Mouse (Mus musculus) gastrocnemius, adult 2 months (tissue): ENCODE results near the gene Asap2. TPM values are rescaled to one million over a fixed set of nuclear protein-coding genes. Genes with fewer than 3 reads are reported as not detected.

Source experiments
- DNase-seq: peaks from one replicate; pipeline ENCODE4 v3.0.0; 2022
- H3K27ac ChIP-seq: fragments of 200-600 bp; 2 replicates; pipeline ENCODE4 v1.8.1; 2022; ENCODE audit warnings: mild to moderate bottlenecking
- H3K4me3 ChIP-seq: fragments of 200-600 bp; 2 replicates; pipeline ENCODE4 v1.8.1; 2022; ENCODE audit warnings: mild to moderate bottlenecking, moderate library complexity
- CTCF ChIP-seq: fragments of 200-600 bp; IDR thresholded peaks from 2 replicates; pipeline ENCODE4 v1.8.1; 2022; ENCODE audit warnings: antibody characterized with exemption, mild to moderate bottlenecking, moderate library complexity
- intact Hi-C: fragments of 180-260 bp; cut with DNase I; formaldehyde crosslinking; loops from one replicate; pipeline ENCODE4 v1.15.1; 2025
- total RNA-seq, 2 experiments: library from RNA; stranded (reverse); gene quantifications; 2 replicates each; pipeline ENCODE4 v1.2.3; 2021

The Asap2 gene
- total RNA-seq, 2 experiments from 2014 or later: 3.0 to 6.4 TPM

DNA sequence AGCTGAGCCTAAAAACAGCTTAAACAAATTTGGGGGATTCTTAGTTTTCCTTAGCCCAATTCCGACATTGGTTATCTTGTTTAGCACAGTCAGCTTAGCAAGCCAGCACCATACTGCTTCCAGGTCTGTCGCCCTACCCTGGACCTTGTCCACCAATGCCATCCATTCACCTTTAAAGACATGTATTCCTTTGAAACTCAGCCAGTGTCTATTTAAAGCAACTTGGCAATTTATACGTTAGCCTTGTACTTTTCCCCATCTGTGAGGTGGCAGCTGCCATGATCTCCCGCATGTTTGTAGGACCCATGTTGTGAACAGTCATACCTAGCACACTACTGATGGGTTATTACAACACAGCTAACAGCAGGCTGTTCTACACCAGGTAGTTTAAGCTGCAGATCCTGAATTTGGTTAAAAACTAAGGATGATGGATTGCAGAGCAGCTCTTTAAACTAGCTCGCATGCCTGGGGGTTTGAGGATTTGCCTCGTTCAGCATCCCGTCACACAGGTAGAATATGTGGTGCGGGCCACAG lies 277.9 kb downstream of the Asap2 start:
- Histone ChIP-seq H3K27ac (no peak overlapping the region), H3K4me3 (no peak overlapping the region)
- no peak for DNase-seq
- intact Hi-C loops: loop anchor here (10.0 kb wide), 2 partner anchors 153 to 193 kb away; no protein-coding TSS in a partner anchor
- no peak for TF ChIP-seq CTCF

DNA sequence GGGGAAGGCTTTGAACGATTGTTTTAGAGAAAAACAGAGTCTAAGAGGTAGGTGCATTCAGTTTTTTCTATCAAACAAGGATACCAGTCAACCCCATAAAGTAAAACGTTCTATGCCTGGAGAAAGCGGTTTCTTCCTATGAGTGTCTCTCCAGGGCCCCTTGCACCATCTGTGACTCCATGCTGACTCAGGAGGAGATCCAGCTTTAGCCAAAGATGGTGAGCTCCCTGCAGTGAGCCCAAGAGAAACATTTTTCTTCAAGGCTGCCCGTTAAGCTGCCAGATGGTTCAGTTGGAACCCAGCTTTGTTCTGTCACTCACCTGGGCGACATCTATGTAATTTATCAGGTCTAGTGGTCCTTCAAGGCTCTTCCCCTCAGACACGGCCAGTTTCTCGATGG lies 284.2 kb downstream of the Asap2 start:
- DNase-seq: no peak
- TF ChIP-seq CTCF: no peak
- Histone ChIP-seq H3K4me3 (no peak overlapping the region), H3K27ac (no peak overlapping the region)
- intact Hi-C loops: no loop called here

- DNase-seq: no peak
- H3K4me3 ChIP-seq: no peak overlapping the region
- no peak for TF ChIP-seq CTCF
- H3K27ac ChIP-seq: no peak overlapping the region
- intact Hi-C loops: no loop called here
These were observed 287.1 kb downstream of the Asap2 start for GRCm38 (mm10) chr12:21277352-21277864.

- H3K27ac ChIP-seq: peak within 1 kb of the TSS; percentile 94
- peak within 1 kb of the TSS; percentile 94 for H3K4me3 ChIP-seq
- no peak for DNase-seq
- intact Hi-C loops: loop anchor here (5.0 kb wide), 1 partner anchor 87 kb away; the partner anchor contains the start of gene Adam17
- TF ChIP-seq CTCF: no peak
These were observed 294.6 kb downstream of the Asap2 start, which contains the start of gene Cpsf3 for GRCm38 (mm10) chr12:21284761-21285441. TSS of gene Cpsf3 (plus strand) at chr12:21285391.

- DNase-seq: no peak
- Histone ChIP-seq H3K4me3 (peak overlapping the region; percentile 94), H3K27ac (peak overlapping the region; percentile 94)
- intact Hi-C loops: loop anchor here (1.0 to 5.0 kb wide), 2 partner anchors 87 to 174 kb away; partner anchors contain the start of gene Adam17
- no peak for TF ChIP-seq CTCF
These were observed 295.4 kb downstream of the Asap2 start for GRCm38 (mm10) chr12:21285508-21286242.

DNA sequence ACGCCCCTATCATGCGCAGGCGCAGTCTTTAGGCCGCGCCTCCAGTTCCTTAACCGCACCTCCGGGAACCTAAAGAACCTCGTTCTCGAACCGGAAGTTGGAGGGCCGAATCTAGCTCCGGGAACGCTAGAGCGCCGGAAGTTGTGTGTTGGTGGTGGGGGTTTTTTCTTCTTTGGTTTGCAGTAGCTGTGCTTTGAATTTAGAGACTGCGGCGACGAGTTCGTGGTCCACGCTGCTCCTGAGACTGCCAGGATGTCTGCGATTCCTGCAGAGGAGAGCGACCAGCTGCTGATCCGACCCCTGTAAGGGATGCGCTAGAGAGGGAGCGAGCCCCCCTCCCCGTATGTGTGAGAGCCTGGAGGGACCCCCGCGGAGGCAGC lies 296.0 kb downstream of the Asap2 start, which contains the start of gene Itgb1bp1:
Itgb1bp1 (minus strand) TSS at position 42 of the 380 bp plus-strand sequence.
- Histone ChIP-seq H3K4me3 (peak within 1 kb of the TSS; percentile 94), H3K27ac (peak within 1 kb of the TSS; percentile 94)
- DNase-seq: peak; percentile 100
- intact Hi-C loops: loop anchor here (1.0 to 5.0 kb wide), 2 partner anchors 86 to 175 kb away; partner anchors contain the start of gene Adam17
- 0 out of 2 replicates have a peak, but pooled peaks have one; percentile 1 for TF ChIP-seq CTCF

- Histone ChIP-seq H3K27ac (peak overlapping the region; percentile 94), H3K4me3 (peak overlapping the region; percentile 94)
- DNase-seq: no peak
- no peak for TF ChIP-seq CTCF
- intact Hi-C loops: loop anchor here (1.0 to 5.0 kb wide), 2 partner anchors 85 to 176 kb away; partner anchors contain the start of gene Adam17
These were observed 296.7 kb downstream of the Asap2 start for GRCm38 (mm10) chr12:21286712-21287650.

DNA sequence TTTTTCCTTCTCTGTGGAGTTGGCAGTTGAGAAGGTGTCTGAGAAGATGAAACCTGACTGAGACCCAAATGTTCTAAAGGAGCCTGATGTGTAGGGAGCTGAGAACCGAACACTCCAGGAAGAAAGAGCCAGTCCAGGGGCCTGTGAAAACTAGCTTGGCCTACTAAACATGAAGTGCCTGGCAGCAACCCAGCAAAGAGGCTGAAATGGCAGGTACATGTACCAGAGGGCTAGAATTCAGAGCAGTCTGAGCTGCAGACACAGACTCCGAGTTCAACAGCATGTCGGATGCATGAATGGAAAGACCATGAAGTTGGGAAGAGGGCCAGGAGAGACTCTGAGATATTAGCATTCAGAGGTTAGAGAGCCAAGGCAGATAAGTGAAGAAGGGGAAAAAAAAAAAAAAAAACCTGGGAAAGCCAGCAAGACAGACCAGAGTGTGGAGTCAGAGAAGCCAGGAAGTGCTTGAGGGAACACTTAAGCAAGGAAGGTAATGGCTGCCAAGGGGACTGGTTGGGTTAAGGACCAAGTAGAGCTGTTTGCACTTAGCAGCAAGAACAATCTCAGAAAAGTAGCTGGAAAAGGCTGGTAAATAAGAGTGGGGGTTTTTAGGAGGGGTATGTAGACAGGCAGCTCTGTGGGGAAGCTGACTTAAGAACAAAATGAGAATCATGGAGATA lies 298.6 kb downstream of the Asap2 start:
- H3K27ac ChIP-seq: no peak overlapping the region
- no peak for TF ChIP-seq CTCF
- intact Hi-C loops: loop anchor here (5.0 kb wide), 1 partner anchor 83 kb away; the partner anchor contains the start of gene Adam17
- no peak overlapping the region for H3K4me3 ChIP-seq
- no peak for DNase-seq

DNA sequence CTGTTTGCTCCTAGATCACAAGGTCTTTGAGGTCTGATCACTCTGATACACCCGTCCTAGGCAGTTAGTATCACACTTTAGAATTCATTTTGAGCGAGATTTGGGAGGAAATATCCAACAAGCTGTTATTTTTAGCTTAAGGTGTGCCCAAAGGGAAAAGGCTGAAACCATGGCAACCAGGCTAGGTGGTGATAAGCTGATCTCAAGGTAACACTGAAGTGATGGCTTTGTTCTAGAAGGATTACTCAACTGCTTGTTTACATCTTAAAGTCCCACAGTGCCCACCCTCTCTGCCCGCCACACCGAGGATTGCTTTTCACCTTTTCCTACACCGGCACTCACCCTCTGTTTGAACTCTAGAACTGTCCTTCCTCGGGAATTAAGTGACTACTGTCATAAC lies 299.4 kb downstream of the Asap2 start:
- no peak overlapping the region for H3K27ac ChIP-seq
- TF ChIP-seq CTCF: no peak
- intact Hi-C loops: loop anchor here (5.0 kb wide), 1 partner anchor 83 kb away; the partner anchor contains the start of gene Adam17
- H3K4me3 ChIP-seq: no peak overlapping the region
- DNase-seq: no peak

- H3K4me3 ChIP-seq: no peak overlapping the region
- DNase-seq: no peak
These were observed 308.6 kb downstream of the Asap2 start for GRCm38 (mm10) chr12:21298856-21299255.

GRCm38 (mm10) chr12:21301324-21301723 lies 311.1 kb downstream of the Asap2 start:
- H3K27ac ChIP-seq: no peak overlapping the region
- DNase-seq: no peak
- intact Hi-C loops: no loop called here
- no peak for TF ChIP-seq CTCF
- no peak overlapping the region for H3K4me3 ChIP-seq

More at GRCm38 (mm10) chr12:21298856-21299255, 308.6 kb downstream of the Asap2 start:
- intact Hi-C loops: no loop called here
- no peak for TF ChIP-seq CTCF
- H3K27ac ChIP-seq: no peak overlapping the region
